Mouse (Mus musculus) MEL (cell line): ENCODE data around the gene Spock1. TPM values are rescaled to one million over a fixed set of nuclear protein-coding genes. Genes with fewer than 3 reads are reported as not detected.
"Not testable (repeated sequence)": the region's sequence is repeated elsewhere in the genome, so short reads cannot be mapped to it uniquely, and the experiment has no call there.

Source experiments
- DNase-seq: peaks from one replicate; pipeline ENCODE4 v3.0.0; 2011; ENCODE audit warnings: low read depth, low spot score
- H3K27ac ChIP-seq: 2 replicates; pipeline ENCODE4 v1.5.1; 2012; ENCODE audit warnings: low read depth, mild to moderate bottlenecking, control low read depth, low read length, moderate library complexity; ENCODE audit not compliant: control insufficient read depth
- H3K27me3 ChIP-seq, 2 experiments: fragments of 150-350 bp in 1 of 2; sonication (generic) in 1 of 2; 2 replicates each; pipeline ENCODE4 v1.6.1; 2012; ENCODE audit warnings: low read length in 2 of 2, mild to moderate bottlenecking in 2 of 2, improper control_type of control experiment in 1 of 2, moderate library complexity in 1 of 2; ENCODE audit not compliant: insufficient read depth in 2 of 2, control insufficient read depth in 1 of 2
- H3K36me3 ChIP-seq, 2 experiments: 2 replicates each; pipeline ENCODE4 v1.6.1; 2012 to 2014; ENCODE audit warnings: low read length in 2 of 2, improper control_type of control experiment in 1 of 2, inconsistent platforms in 1 of 2, mild to moderate bottlenecking in 1 of 2; ENCODE audit not compliant: insufficient read depth in 2 of 2, control insufficient read depth in 1 of 2
- H3K4me1 ChIP-seq, 2 experiments: fragments of 150-350 bp in 1 of 2; sonication (generic) in 1 of 2; 2 replicates each; pipeline ENCODE4 v1.6.1; 2012; ENCODE audit warnings: low read length in 2 of 2, improper control_type of control experiment in 1 of 2, mild to moderate bottlenecking in 1 of 2; ENCODE audit not compliant: insufficient read depth in 2 of 2, control insufficient read depth in 1 of 2
- H3K4me3 ChIP-seq, 2 experiments: fragments of 150-350 bp in 1 of 2; sonication (generic) in 1 of 2; 2 replicates each; pipeline ENCODE4 v1.5.1; 2012; ENCODE audit warnings: low read depth in 2 of 2, low read length in 2 of 2, mild to moderate bottlenecking in 2 of 2, moderate library complexity in 2 of 2, control low read depth in 1 of 2, improper control_type of control experiment in 1 of 2; ENCODE audit not compliant: control insufficient read depth in 1 of 2, insufficient read depth in 1 of 2
- H3K79me2 ChIP-seq: 2 replicates; pipeline ENCODE4 v1.6.1; 2012; ENCODE audit warnings: mild to moderate bottlenecking, low read length, moderate library complexity; ENCODE audit not compliant: control insufficient read depth, poor library complexity, insufficient read depth
- H3K9ac ChIP-seq: 2 replicates; pipeline ENCODE4 v1.6.1; 2012; ENCODE audit warnings: low read depth, mild to moderate bottlenecking, control low read depth, low read length, moderate library complexity; ENCODE audit not compliant: control insufficient read depth, poor library complexity, severe bottlenecking
- H3K9me3 ChIP-seq: fragments of 150-350 bp; sonication (generic); replicated peaks from 2 replicates; pipeline ENCODE4 v1.6.1; 2012; ENCODE audit warnings: mild to moderate bottlenecking, low read length, improper control_type of control experiment, moderate library complexity; ENCODE audit not compliant: insufficient read depth
- CHD1 ChIP-seq: IDR thresholded peaks from 2 replicates; pipeline ENCODE4 v1.6.1; 2012; ENCODE audit warnings: low read depth, mild to moderate bottlenecking, inconsistent platforms, low read length, improper control_type of control experiment
- CTCF ChIP-seq, 3 experiments: IDR thresholded peaks in 2 of 3; conservative IDR thresholded peaks in 1 of 3; 2 replicates each; pipeline ENCODE4 v1.5.1; 2011 to 2012; ENCODE audit warnings: low read length in 3 of 3, low read depth in 2 of 3, mild to moderate bottlenecking in 2 of 3, improper control_type of control experiment in 1 of 3, inconsistent platforms in 1 of 3, mixed read lengths in 1 of 3, moderate library complexity in 1 of 3; ENCODE audit not compliant: control insufficient read depth in 1 of 3, insufficient read depth in 1 of 3, poor library complexity in 1 of 3, severe bottlenecking in 1 of 3
- E2F4 ChIP-seq: IDR thresholded peaks from 2 replicates; pipeline ENCODE4 v1.6.1; 2011; ENCODE audit warnings: low read depth, low read length, improper control_type of control experiment, borderline replicate concordance
- ETS1 ChIP-seq: IDR thresholded peaks from 2 replicates; pipeline ENCODE4 v1.6.1; 2012; ENCODE audit warnings: low read depth, mild to moderate bottlenecking, inconsistent platforms, low read length, improper control_type of control experiment, moderate library complexity
- GABPA ChIP-seq: IDR thresholded peaks from 2 replicates; pipeline ENCODE4 v1.6.1; 2012; ENCODE audit warnings: low read depth, mild to moderate bottlenecking, inconsistent platforms, low read length, improper control_type of control experiment, moderate library complexity
- GATA1 ChIP-seq: IDR thresholded peaks from 2 replicates; pipeline ENCODE4 v1.6.1; 2011; ENCODE audit warnings: low read depth, low read length, improper control_type of control experiment
- MAX ChIP-seq: IDR thresholded peaks from 2 replicates; pipeline ENCODE4 v1.6.1; 2011; ENCODE audit warnings: low read length, improper control_type of control experiment
- MEF2A ChIP-seq: IDR thresholded peaks from 2 replicates; pipeline ENCODE4 v1.6.1; 2014; ENCODE audit warnings: low read depth, mild to moderate bottlenecking, inconsistent platforms, low read length, improper control_type of control experiment; ENCODE audit not compliant: poor library complexity, insufficient replicate concordance, severe bottlenecking; ENCODE audit errors: extremely low read depth
- MXI1 ChIP-seq: IDR thresholded peaks from 2 replicates; pipeline ENCODE4 v1.6.1; 2011; ENCODE audit warnings: mild to moderate bottlenecking, low read depth, low read length, improper control_type of control experiment
- MYB ChIP-seq: IDR thresholded peaks from 2 replicates; pipeline ENCODE4 v1.6.1; 2011; ENCODE audit warnings: mild to moderate bottlenecking, low read depth, low read length, improper control_type of control experiment
- MYC ChIP-seq: IDR thresholded peaks from 2 replicates; pipeline ENCODE4 v1.6.1; 2011; ENCODE audit warnings: low read depth, mild to moderate bottlenecking, low read length, improper control_type of control experiment, moderate library complexity
- NRF1 ChIP-seq: IDR thresholded peaks from 2 replicates; pipeline ENCODE4 v1.6.1; 2014; ENCODE audit warnings: low read depth, mild to moderate bottlenecking, inconsistent platforms, low read length, improper control_type of control experiment, moderate library complexity; ENCODE audit not compliant: poor library complexity, insufficient read depth, severe bottlenecking
- POLR2AphosphoS2 ChIP-seq: IDR thresholded peaks from 2 replicates; pipeline ENCODE4 v1.6.1; 2011; ENCODE audit warnings: low read length, improper control_type of control experiment
- RAD21 ChIP-seq: IDR thresholded peaks from 2 replicates; pipeline ENCODE4 v1.6.1; 2011; ENCODE audit warnings: mild to moderate bottlenecking, low read depth, low read length, improper control_type of control experiment
- SIN3A ChIP-seq: IDR thresholded peaks from 2 replicates; pipeline ENCODE4 v1.6.1; 2012; ENCODE audit warnings: low read length, improper control_type of control experiment, inconsistent platforms
- SMC3 ChIP-seq: IDR thresholded peaks from 2 replicates; pipeline ENCODE4 v1.6.1; 2011; ENCODE audit warnings: low read depth, low read length, improper control_type of control experiment
- TCF12 ChIP-seq: IDR thresholded peaks from 2 replicates; pipeline ENCODE4 v1.6.1; 2014; ENCODE audit warnings: low read depth, mild to moderate bottlenecking, inconsistent platforms, low read length, improper control_type of control experiment, moderate library complexity
- USF1 ChIP-seq: IDR thresholded peaks from 2 replicates; pipeline ENCODE4 v1.6.1; 2014; ENCODE audit warnings: low read depth, mild to moderate bottlenecking, inconsistent platforms, low read length, improper control_type of control experiment, moderate library complexity
- ZKSCAN1 ChIP-seq: IDR thresholded peaks from 2 replicates; pipeline ENCODE4 v1.6.1; 2012; ENCODE audit warnings: low read depth, mild to moderate bottlenecking, inconsistent platforms, low read length, improper control_type of control experiment, moderate library complexity
- ZMIZ1 ChIP-seq: IDR thresholded peaks from 2 replicates; pipeline ENCODE4 v1.6.1; 2012; ENCODE audit warnings: low read depth, mild to moderate bottlenecking, inconsistent platforms, low read length, improper control_type of control experiment, moderate library complexity
- ZNF384 ChIP-seq: IDR thresholded peaks from 2 replicates; pipeline ENCODE4 v1.6.1; 2012; ENCODE audit warnings: low read depth, mild to moderate bottlenecking, inconsistent platforms, low read length, improper control_type of control experiment
- polyA plus RNA-seq, 2 experiments: library from polyadenylated mRNA; stranded (reverse) in 1 of 2; unstranded in 1 of 2; fragments of >175 nt in 1 of 2; fragments of >200 nt in 1 of 2; gene quantifications; 2 replicates each; pipeline versions ENCODE4 v1.2.1 to v1.2.4; 2012; ENCODE audit warnings: low replicate concordance in 2 of 2, low read depth in 1 of 2; ENCODE audit not compliant: insufficient read length in 2 of 2, insufficient read depth in 1 of 2, missing spikeins in 1 of 2
- total RNA-seq: library from RNA; depleted of rRNA; stranded (reverse); fragments of 300-350 nt; gene quantifications from 2 replicates; pipeline ENCODE4 v1.2.3, GENCODE M21; 2012

Gene Spock1
- total and polyA plus RNA-seq, 3 experiments, result not detected

- TF ChIP-seq CTCF (IDR thresholded peaks at IDR 0.05 in 2 of 3, conservative IDR thresholded peaks at IDR 0.05 in 1 of 3; ENCODE audit: control insufficient read depth in 1 of 3, insufficient read depth in 1 of 3, low read depth in 2 of 3, low read length in 3 of 3, poor library complexity in 1 of 3, severe bottlenecking in 1 of 3), result no peak
- no peak for TF ChIP-seq ZMIZ1
- TF ChIP-seq SMC3, result no peak
Observed at GRCm38 (mm10) chr13:57474068-57474467, 434.1 kb downstream of the Spock1 start (continued).

GRCm38 (mm10) chr13:57470922-57471321, 437.2 kb downstream of the Spock1 start:
- H3K9ac ChIP-seq, H3K27ac ChIP-seq, H3K79me2 ChIP-seq, H3K4me1 ChIP-seq, H3K27me3 ChIP-seq, H3K9me3 ChIP-seq, H3K36me3 ChIP-seq, H3K4me3 ChIP-seq, DNase-seq: not testable (repeated sequence)

GRCm38 (mm10) chr13:57459978-57460377, 448.2 kb downstream of the Spock1 start:
- Histone ChIP-seq H3K79me2 (no peaks in the 10 kb centered on the region), H3K27ac (no peak overlapping the region), H3K27me3 (no peaks in the 10 kb centered on the region), H3K4me3 (no peak overlapping the region), H3K36me3 (no peaks in the 10 kb centered on the region), H3K9ac (no peak overlapping the region), H3K9me3 (no peaks in the 10 kb centered on the region), H3K4me1 (no peaks in the 10 kb centered on the region)
- DNase-seq, result no peak
- TF ChIP-seq TCF12 (no peak), MYB (no peak), MEF2A (no peak), SIN3A (no peak), RAD21 (no peak), POLR2AphosphoS2 (no peak), SMC3 (no peak), ETS1 (no peak), CHD1 (no peak), MYC (no peak), E2F4 (no peak), ZNF384 (no peak), MAX (no peak), USF1 (no peak), ZKSCAN1 (no peak), GABPA (no peak), NRF1 (no peak), GATA1 (no peak), MXI1 (no peak)
